Mouse (Mus musculus) R1 (cell line): ENCODE data around the gene Nphs1.

Experiments used
- DNase-seq: peaks from one replicate; pipeline ENCODE4 v3.0.0-alpha.2; 2018; ENCODE audit warnings: low read depth, low spot score

Nphs1 gene

DNA sequence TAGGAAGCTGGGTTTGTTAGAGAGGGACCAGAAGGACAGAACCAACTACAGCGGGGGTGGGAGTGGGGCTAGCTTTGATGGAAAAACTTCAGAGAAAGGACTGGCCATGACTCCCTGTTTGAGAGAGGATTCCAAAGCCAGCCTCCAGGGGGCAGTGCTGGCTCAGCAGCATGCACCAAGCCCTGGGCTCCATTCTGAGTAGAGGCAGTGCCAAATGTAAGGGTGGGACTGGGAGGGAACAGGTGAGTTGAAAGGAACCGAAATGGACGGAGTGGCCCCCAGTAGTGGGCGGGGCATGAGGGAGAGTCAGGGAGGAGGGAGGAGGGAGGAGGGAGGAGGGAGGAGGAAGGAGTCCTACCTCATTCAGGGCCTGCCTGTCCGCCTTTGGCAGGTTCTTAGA lies 17.4 kb upstream of the Nphs1 start:
- DNase-seq, result peak; percentile 92

GRCm38 (mm10) chr7:30443696-30444095 lies 14.4 kb upstream of the Nphs1 start:
- DNase-seq, result peak; percentile 93

- peak; percentile 91 for DNase-seq
These were observed 13.8 kb upstream of the Nphs1 start for GRCm38 (mm10) chr7:30444154-30444970.

DNA sequence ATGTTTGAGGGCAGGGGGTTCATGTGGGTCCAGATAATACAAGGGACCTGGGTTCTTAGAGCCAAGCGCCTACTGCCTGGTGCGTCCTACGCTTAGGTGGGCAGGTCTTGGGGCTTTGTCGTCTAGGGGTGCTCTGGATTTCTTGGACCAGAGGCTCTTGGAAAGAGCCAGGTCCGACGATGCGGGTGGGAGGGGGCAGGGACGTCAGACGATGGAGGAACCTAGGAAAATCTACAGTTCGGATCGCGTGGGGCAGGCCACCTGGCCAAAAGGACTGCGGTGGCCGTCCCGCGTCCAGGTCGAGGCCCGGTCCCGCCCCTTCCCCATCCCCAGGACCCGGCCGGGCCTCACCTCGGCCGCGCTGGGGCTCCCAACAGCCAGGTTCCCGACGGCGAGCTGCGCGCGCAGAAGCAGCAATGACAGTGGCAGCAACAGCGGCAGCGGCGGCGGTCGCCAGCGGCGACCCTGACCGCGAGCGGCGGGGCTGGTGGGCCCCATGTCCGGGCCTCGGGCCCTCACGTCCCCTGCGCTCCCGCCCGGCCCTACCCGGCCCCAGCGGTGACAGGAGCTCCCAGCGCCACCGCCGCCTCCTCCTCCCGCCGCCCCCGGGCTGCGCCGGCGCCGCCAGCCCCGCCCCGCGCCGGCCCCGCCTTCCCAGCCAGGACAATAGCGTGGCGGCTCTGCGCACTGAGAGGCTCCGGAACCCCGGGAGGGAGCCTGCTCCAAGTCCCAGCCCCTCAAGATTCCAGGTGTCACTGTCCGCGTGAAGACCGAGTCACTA lies 13.0 kb upstream of the Nphs1 start, which contains the start of gene Aplp1:
Gene Aplp1, minus strand, starts transcription at position 565 of the 781 bp plus-strand sequence.
- DNase-seq, result peak; percentile 78

GRCm38 (mm10) chr7:30450241-30450640 lies 7.9 kb upstream of the Nphs1 start:
- no peak for DNase-seq

GRCm38 (mm10) chr7:30453327-30453726 lies 4.8 kb upstream of the Nphs1 start:
- no peak for DNase-seq

- DNase-seq, result peak; percentile 95
These were observed 4.3 kb upstream of the Nphs1 start for GRCm38 (mm10) chr7:30453766-30454165.

GRCm38 (mm10) chr7:30454259-30454658 lies 3.9 kb upstream of the Nphs1 start:
- DNase-seq, result peak; percentile 48

- no peak for DNase-seq
These were observed 1.6 kb upstream of the Nphs1 start for GRCm38 (mm10) chr7:30456487-30456886.

DNA sequence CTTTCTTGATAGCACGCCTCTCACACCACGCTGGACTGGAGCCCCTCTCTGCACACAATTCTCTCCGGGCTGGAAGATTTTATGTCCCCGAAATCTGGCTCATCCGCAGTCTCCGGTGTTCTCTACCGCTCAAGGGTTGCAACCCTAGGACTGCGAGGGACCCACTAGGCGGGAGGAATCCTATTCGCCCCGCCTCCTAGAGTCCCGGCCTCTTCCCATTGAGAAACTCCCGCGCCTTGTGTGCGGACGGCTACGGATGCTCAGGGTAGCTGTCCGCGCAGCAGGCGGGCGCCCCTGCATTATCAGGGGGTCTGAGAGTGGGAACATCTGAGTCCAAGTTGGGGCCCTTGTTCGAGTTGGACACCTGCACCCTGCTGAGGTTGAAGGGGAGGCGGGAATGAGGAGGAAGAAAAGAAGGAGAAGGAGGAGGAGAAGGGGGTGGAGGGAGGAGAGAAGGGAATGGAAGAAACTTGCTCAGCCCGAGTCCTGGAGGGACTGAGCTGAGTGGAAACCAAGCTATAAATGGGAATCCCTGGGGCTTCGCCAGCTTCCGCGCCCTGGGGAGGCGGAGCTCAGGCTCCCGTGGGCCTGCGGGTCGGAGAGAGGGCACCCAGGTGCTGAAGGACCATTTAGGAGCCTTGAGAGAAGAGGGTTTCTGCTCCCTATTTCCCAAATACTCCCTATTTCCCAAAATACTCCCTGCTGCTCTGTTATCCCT lies 1.0 kb upstream of the Nphs1 start:
- peak; percentile 73 for DNase-seq

GRCm38 (mm10) chr7:30459484-30459883 lies 1.4 kb downstream of the Nphs1 start:
- DNase-seq, result no peak

DNA sequence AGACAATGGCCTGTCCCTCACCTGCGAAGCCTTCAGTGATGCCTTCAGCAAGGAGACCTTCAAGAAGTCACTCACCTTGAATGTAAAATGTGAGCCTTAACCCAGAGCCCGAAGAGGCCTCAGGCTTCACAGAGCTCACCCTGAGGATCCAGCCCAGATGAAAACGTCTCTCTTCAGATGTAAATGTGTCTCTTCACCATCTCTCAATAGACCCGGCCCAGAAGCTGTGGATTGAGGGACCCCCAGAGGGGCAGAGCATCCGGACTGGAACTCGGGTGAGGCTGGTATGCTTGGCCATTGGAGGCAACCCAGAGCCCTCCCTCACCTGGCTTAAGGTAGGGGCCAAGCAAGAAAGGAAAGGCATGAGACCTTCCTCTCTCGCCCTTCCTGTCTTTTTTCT lies 5.5 kb downstream of the Nphs1 start:
- peak; percentile 92 for DNase-seq

DNA sequence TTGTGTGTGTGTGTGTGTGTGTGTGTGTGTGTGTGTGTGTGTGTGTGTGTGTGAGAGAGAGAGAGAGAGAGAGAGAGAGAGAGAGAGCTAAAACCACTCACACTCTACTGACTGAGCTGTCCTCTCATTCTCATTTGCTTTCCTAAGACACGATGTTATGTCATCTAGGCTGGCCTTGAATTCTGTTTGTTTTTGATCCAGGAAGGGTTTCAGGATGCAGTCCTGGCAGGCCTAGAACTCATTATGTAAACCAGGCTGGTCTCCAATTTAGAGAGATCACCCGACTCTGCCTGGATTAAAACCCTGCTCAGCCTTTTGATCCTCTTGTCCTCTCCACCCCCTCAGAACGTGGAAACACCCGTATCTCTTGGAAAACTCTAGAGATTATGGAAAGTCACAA lies 5.9 kb downstream of the Nphs1 start:
- DNase-seq, result peak; percentile 81

DNA sequence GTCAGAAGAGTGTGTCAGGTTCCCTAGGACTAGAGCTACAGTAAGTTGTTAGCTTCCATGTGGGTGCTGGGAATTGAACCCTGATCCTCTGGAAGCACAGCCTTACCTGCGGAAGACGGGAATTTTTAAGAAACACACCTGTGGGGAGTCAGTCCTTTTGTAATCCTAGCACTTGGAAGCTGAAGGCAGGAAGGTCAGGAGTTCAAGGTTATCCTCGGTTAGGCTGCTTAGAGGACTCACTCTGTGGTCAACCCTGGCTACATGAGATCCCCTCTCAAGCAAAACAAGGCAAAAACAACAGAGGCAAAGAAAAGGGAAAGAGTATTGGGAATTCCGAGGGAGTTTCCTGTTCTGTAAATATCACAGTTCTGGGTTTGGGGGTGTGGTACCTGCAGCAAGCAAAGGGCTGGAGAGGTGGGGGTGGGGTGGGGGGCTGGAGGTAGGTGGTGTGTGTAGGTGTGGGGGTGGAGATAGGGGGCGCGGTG lies 6.7 kb downstream of the Nphs1 start:
- DNase-seq, result peak; percentile 97

- DNase-seq, result peak; percentile 84
These were observed 14.3 kb downstream of the Nphs1 start for GRCm38 (mm10) chr7:30472411-30472810.

DNA sequence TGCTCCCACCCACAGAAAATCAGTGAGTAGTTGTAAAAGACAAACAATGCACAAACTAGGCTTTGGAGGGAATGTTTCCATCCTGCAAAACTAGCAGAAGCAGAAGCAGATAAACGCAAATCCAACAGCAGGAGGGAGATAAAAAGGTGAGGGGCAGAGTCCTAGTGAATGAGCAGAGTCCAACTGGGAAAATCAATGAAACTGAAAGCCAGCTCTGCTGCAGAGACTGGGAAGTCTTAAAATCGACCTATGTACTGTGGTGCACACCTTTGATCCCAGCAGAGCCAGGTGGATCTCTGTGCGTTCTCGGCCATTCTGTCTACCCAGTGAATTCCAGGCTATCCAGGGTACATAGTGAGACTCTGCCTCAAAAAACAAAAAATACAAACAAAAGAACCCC lies 16.9 kb downstream of the Nphs1 start:
- DNase-seq, result no peak

DNA sequence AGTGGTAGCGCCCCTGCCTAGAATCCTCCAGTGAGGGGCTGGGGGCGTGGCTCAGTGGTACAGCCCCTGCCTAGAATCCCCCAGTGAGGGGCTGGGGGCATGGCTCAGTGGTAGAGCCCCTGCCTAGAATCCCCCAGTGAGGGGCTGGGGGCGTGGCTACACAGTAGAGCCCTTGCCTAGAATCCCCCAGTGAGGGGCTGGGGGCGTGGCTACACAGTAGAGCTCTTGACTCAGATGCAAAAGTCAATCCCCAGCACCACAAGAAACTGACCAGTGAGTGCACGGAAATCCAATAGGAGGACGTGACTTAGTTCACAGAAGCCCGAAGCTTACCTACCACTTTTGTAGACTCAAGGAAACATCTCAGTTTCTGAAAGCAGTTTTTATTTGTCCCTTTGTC lies 18.0 kb downstream of the Nphs1 start:
- peak; percentile 69 for DNase-seq

DNA sequence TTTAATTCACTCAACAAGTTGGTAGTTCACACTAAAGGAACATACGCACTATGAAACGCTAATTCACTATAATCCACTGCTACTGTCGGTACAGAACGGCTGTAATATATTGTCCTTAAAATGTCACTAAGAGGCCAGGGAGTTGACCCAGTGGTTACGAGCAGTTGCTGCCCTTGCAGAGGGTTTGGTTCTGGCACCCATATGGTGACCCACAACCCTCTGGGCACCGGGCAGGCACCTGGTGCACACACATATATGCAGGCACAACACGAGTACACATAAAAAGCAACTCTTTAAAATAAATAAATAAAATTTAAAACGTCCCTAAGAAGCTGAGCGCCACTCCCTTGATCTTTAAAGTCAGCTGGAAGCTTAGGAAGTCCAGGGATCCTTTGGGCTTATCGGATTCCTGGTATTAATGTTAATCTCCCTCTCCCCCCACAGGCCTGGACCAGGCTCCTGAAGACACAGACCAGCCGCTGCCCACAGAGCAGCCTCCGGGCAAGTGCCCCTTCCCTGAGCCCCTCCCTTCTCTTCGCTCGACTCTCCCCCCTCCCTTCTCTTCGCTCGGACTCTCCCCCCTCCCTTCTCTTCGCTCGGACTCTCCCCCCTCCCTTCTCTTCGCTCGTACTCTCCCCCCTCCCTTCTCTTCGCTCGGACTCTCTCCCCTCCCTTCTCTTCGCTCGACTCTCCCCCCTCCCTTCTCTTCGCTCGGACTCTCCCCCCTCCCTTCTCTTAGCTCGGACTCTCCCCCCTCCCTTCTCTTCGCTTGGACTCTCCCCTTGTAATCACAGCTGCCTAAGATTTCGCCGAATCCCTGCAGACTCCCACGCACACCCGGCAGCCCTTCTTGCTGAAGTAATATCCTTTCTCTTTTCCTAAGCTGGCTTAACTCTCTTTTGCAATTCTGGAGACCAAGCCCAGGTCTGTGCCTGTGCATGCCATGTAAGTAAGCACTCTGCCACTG lies 19.6 kb downstream of the Nphs1 start:
- DNase-seq, result peak; percentile 48

- peak; percentile 52 for DNase-seq
These were observed 26.1 kb downstream of the Nphs1 start for GRCm38 (mm10) chr7:30484250-30484649.

DNA sequence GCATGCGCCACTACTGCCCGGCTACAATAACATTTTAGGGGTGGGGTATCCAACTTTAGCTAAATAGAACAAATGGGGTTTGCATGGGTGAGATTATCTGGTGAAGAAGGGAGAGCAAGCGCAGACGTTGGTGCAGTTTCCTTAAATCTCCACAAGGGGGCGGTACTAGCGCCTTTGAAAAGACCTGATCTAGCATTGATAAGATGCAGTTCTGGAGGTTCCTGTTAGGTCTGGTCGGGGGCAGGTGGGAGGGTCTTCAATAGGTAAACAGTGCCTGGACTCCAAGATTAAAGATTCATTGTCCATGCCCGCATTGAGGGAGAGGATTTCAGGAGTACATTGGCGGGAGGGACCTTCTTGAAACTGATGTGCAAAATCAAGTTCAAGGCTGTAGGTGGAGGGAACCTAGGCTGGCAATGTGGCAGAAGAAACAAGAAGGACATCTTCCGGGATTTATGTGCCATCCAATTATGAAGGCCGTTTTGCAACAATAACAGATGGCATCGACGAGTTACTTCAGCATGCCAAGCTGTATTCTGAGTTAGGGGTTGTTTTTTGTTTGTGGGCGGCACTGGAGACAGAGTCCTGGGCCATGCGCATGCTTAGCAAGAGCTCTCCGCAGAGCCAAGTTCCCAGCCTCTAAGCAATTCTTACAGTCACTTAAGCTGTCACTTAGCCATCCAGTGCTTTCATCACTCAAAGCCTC lies 32.3 kb downstream of the Nphs1 start:
- DNase-seq, result peak; percentile 85
